8 mouse cellular contexts compared by ENCODE assay signal in genomic region chr2:166995021-166995795, GRCm38 (mm10). TPM values are rescaled to one million over a fixed set of nuclear protein-coding genes. Genes with fewer than 3 reads are reported as not detected.
DNase-seq lines count a peak whose midpoint lies in the region; ATAC-seq and TF ChIP-seq lines count a peak whose summit lies in the region.

No protein-coding gene starts in this region.

- TF ChIP-seq CTCF in G1E (IDR thresholded peaks at IDR 0.05; ENCODE audit: low read depth, low read length), result no peak
- no peak for TF ChIP-seq CTCF in intestine, postnatal 0 days (IDR thresholded peaks at IDR 0.05; ENCODE audit: low read depth)
- TF ChIP-seq CTCF in spleen, adult 2 months (IDR thresholded peaks at IDR 0.05; ENCODE audit: extremely low read depth, insufficient read depth, insufficient read length, insufficient replicate concordance), result no peak

- H3K27me3 ChIP-seq in G1E (ENCODE audit: insufficient read depth, low read length), result peaks cover 3% of the 10 kb centered on the region; the same call in 1 of the 2 replicates
- H3K27me3 ChIP-seq in intestine, postnatal 0 days (replicated peaks; ENCODE audit: control insufficient read depth, insufficient read depth, low read length), result no peaks in the 10 kb centered on the region
- H3K27me3 ChIP-seq in spleen, adult 2 months (ENCODE audit: control insufficient read depth, insufficient read depth, low read length), result no peaks in the 10 kb centered on the region

- no peaks in the 10 kb centered on the region for H3K9me3 ChIP-seq in G1E (replicated peaks)
- no peaks in the 10 kb centered on the region for H3K9me3 ChIP-seq in intestine, postnatal 0 days (ENCODE audit: control insufficient read depth)

- H3K4me3 ChIP-seq in G1E (ENCODE audit: low read depth, low read length) (peak overlapping the region; percentile 92), macrophage (ENCODE audit: inconsistent target) (peak overlapping the region; percentile 69)
- peak overlapping the region; percentile 82 for H3K4me3 ChIP-seq in intestine, postnatal 0 days (ENCODE audit: low read depth, low read length)
- peak overlapping the region; percentile 89 for H3K4me3 ChIP-seq in spleen, adult 2 months (ENCODE audit: extremely low read depth, insufficient read depth, insufficient read length)

- H3K4me2 ChIP-seq in intestine, postnatal 0 days (replicated peaks; ENCODE audit: low read depth), result peak overlapping the region; percentile 85

- peaks cover 59% of the 10 kb centered on the region for H3K4me1 ChIP-seq in G1E (ENCODE audit: insufficient read depth, low read depth, low read length)
- peaks cover 10% of the 10 kb centered on the region for H3K4me1 ChIP-seq in intestine, postnatal 0 days (replicated peaks; ENCODE audit: control insufficient read depth, insufficient read depth, low read length)
- peaks cover 10% of the 10 kb centered on the region; the same call in 1 of the 2 replicates for H3K4me1 ChIP-seq in spleen, adult 2 months (ENCODE audit: control insufficient read depth, insufficient read depth, insufficient read length)

- peaks cover 54% of the 10 kb centered on the region for H3K79me2 ChIP-seq in macrophage (ENCODE audit: inconsistent target)

- peak; percentile 54 for ATAC-seq in G1E (ENCODE audit: extremely low read depth, insufficient number of reproducible peaks, low FRiP score, poor library complexity, severe bottlenecking)
- ATAC-seq in frontal cortex, adult (ENCODE audit: low TSS enrichment), result peak; percentile 17; the same call in 1 of the 2 replicates
- peak; percentile 7; the same call in 1 of the 2 replicates for ATAC-seq in intestine, postnatal 0 days

- DNase-seq in adrenal gland, adult (ENCODE audit: inconsistent age in 2 of 2, low spot score in 1 of 2), result peak; percentile 42 to 81
- DNase-seq in adrenal gland, postnatal 4 days (ENCODE audit: low spot score in 2 of 2), result no peak
- DNase-seq in G1E (ENCODE audit: low spot score), result peak; percentile 43
- DNase-seq in cerebellum, adult 9-11 months, result peak; percentile 55
- DNase-seq in spleen, adult 2 months (ENCODE audit: low read depth in 1 of 2, low spot score in 2 of 2), result peak in 1 of 2 experiments; percentile 17

- H3K9ac ChIP-seq in intestine, postnatal 0 days (ENCODE audit: low read depth, low read length), result peak overlapping the region; percentile 87

- H3K27ac ChIP-seq in intestine, postnatal 0 days (ENCODE audit: low read depth, low read length), result peak overlapping the region; percentile 90
- H3K27ac ChIP-seq in macrophage, result peak overlapping the region; percentile 39
- peak overlapping the region; percentile 97 for H3K27ac ChIP-seq in spleen, adult 2 months (ENCODE audit: insufficient read depth, low read length)

- TF ChIP-seq POLR2A in spleen, adult 2 months (IDR thresholded peaks at IDR 0.05; ENCODE audit: low read depth, low read length), result no peak

- peaks cover 4% of the 10 kb centered on the region for H3K36me3 ChIP-seq in G1E (replicated peaks)
- H3K36me3 ChIP-seq in intestine, postnatal 0 days (ENCODE audit: control insufficient read depth, insufficient read depth), result no peaks in the 10 kb centered on the region
- H3K36me3 ChIP-seq in macrophage (ENCODE audit: inconsistent target), result no peaks in the 10 kb centered on the region
- no peaks in the 10 kb centered on the region for H3K36me3 ChIP-seq in spleen, adult 2 months (ENCODE audit: control insufficient read depth, insufficient read depth, low read length)

- WGBS in intestine, postnatal 0 days, result under 1% methylated on average over 28 of the region's 28 CpGs
- 3% methylated on average over 28 of the region's 28 CpGs for WGBS in macrophage (ENCODE audit: missing documents)
- 1% methylated on average over 28 of the region's 28 CpGs for WGBS in spleen, adult 2 months

RNA-seq across cellular contexts. Expression of gene Stau1, which starts 0.9 kb away (rescaled TPM):
- total RNA-seq in adrenal gland, postnatal 4 days (2021), result 10 to 100 TPM; 76.9 to 79.0 TPM
- total RNA-seq in G1E (2014; fragmentation: Nextera tagmentation) (30.9 and 34.9 TPM in 2 replicates), G1E (2017) (16.9 and 23.4 TPM in 2 replicates)
- polyA plus RNA-seq in G1E (2012) (28.4 and 31.8 TPM in 2 replicates), macrophage (2018) (33.2 to 69.7 TPM (median 44.1 TPM) in 3 replicates)
- polyA plus RNA-seq in intestine, postnatal 0 days (2015; fragmentation: Nextera tagmentation; extraction: Ambion mirVana), result 30.0 and 31.0 TPM in 2 replicates
- total RNA-seq in macrophage (2018; cell fraction: chromatin; rRNA removed), result 100 to 1,000 TPM in 24 of 26 experiments, 10 to 100 TPM in 2; 98.0 to 265 (median 128) TPM
- total RNA-seq in macrophage (2018; cell fraction: cytosol; rRNA removed), result 10 to 100 TPM; 43.9 to 68.0 (median 53.0) TPM
- 100 to 1,000 TPM in 3 of 26 experiments, 10 to 100 TPM in 23; 58.7 to 250 (median 84.6) TPM for total RNA-seq in macrophage (2018; cell fraction: nucleus; rRNA removed)
- 15.2 and 15.6 TPM in 2 replicates for polyA plus RNA-seq in spleen, adult 2 months (2012; rRNA removed)

RNA-seq across cellular contexts. Expression of gene Ddx27, which starts 19.8 kb away (rescaled TPM):
- total RNA-seq in adrenal gland, postnatal 4 days (2021), result 10 to 100 TPM; 44.3 to 50.5 TPM
- 67.3 and 80.6 TPM in 2 replicates for total RNA-seq in G1E (2014; fragmentation: Nextera tagmentation)
- 89.3 and 101 TPM in 2 replicates for total RNA-seq in G1E (2017)
- polyA plus RNA-seq in G1E (2012), result 124 and 137 TPM in 2 replicates
- 15.8 and 16.3 TPM in 2 replicates for polyA plus RNA-seq in intestine, postnatal 0 days (2015; fragmentation: Nextera tagmentation; extraction: Ambion mirVana)
- 100 to 1,000 TPM in 1 of 26 experiments, 10 to 100 TPM in 25; 22.9 to 107 (median 48.0) TPM for total RNA-seq in macrophage (2018; cell fraction: chromatin; rRNA removed)
- 10 to 100 TPM; 16.7 to 23.4 (median 20.4) TPM for total RNA-seq in macrophage (2018; cell fraction: cytosol; rRNA removed)
- total RNA-seq in macrophage (2018; cell fraction: nucleus; rRNA removed), result 10 to 100 TPM; 16.6 to 64.4 (median 23.7) TPM
- polyA plus RNA-seq in macrophage (2018), result 15.6 to 38.1 TPM (median 33.2 TPM) in 3 replicates
- polyA plus RNA-seq in spleen, adult 2 months (2012; rRNA removed), result 27.4 and 32.9 TPM in 2 replicates

Comparison
In these comparisons a context has a peak if more than half of its experiments do, and no peak if none do; other contexts are left out.
1. DNase-seq: peak in adrenal gland, adult (2 of 2), G1E (single experiment) and cerebellum, adult 9-11 months (single experiment); none in adrenal gland, postnatal 4 days (0 of 2).
2. H3K27ac ChIP-seq: peak in every context shown above with its lines; median percentile 97 in spleen, adult 2 months; 90 in intestine, postnatal 0 days; 39 in macrophage.
3. Peak in every context shown above with its lines, with median percentiles within 50 percentile points of each other: ATAC-seq and H3K4me3 ChIP-seq.